Mouse (Mus musculus): ENCODE measurements at regions not wholly inside any gene's neighbourhood (a gene's known extent, or its start where the extent isn't known, plus 50 kb on each side); places are given as distances from the start of the nearest gene placed in this dataset.

DNA sequence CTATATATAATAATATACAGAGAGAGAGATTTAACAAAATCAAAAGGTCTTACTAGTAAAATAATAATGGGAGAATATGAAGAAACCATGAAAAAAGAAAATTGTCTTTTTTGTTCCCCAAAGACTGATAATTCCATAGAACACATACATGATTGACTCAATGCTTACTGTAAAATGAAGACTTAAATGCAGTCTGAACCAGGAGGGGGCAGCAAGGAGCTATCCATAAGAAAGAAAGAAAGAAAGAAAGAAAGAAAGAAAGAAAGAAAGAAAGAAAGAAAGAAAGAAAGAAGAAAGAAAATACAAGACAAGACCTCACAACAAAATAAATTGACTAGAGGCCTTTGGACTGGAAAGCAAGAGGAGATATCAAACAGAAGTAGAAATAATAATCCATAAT, 868.8 kb upstream of the Acvr2a start:
- no peak for DNase-seq (ENCODE audit: low read depth, low spot score)

DNA sequence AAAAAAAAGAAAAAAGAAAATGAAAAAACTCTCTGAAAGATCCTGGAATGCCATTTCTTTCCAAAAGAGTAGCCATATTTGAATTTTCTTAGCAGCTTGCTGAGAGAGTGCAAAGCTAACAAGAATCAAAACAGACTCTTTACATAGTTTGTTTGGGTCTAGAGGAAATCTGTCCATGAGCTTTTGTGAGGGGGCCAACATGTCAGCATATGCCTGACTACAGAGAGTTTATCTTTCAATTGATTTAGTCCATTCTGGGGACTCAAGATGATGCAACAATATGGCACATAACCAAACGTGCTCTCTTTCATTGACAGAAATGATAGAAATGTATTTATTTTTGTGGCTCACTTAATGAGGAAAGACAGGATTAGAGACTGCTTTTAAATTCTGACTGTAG, 822.8 kb upstream of the Acvr2a start:
- no peak for DNase-seq (ENCODE audit: low read depth, low spot score)

DNA sequence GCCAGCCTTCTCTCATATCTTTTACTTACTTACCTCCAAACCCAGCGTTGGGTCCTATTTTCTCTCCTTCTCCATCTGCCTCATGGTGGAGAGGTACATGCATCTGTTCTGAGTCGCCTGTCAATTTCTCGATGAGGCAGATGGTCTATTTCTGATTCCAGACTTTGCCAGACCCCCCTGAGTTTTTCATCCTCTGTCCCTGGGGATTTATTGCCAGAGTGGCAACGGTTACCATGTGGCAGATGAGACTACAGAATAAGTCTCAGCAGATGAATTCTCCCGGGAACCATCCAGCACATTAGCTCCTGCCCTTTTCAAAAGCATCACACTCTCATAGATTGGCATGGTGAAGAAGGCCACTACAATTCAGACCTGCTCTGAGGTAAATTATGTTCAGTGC, 819.7 kb upstream of the Acvr2a start:
- DNase-seq (ENCODE audit: low read depth, low spot score), result no peak

DNA sequence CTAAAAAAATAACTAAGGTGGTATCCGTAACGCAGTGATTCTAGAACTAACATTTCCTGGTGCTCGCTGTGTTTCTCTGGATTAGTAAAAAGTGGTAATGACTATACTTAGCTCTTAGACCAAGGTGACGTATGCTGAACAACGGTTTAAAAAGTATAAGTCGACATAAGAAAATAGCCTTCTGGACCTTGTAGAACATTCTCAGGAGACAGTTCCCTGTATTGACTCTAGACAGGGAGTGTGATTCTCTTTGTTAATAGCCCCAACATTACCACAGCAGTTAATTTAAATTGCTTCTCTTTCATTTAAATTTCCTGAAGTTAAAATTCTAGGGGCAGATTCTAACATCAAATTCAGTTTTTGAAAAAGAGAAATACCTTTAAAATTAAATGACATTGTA, 812.7 kb upstream of the Acvr2a start:
- no peak for DNase-seq (ENCODE audit: low read depth, low spot score)

DNA sequence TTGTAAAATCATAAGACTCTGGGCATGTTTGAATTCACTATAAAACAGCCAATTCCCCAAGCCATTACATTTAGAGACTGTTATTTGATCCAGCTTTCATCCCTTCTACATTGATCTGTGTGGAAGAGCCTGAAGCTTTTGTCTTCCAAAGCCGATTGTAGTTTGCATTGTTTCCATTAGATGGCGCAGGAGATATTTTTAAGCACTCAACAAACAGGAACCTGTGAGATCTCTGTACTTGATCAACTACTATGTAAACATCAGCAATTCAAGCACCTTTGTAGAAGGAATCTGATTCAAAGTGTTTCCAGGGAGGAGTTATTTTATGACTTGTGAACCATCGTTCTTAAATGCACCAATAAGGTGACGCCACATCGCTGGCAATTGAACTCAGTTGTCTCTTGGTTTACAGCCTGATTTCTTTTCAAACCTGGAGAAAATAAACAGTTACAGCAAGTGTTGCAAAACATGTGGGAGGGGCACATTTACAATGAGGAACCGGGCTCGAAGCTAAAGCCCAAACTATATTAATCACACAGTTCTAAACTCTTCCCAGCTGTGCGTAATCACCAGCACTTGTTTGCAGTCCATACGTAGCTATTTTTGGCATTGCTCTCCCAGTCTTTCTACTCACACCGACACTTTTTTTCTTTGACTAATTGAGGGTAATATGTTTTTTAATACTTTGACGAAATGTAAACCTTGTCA, 812.0 kb upstream of the Acvr2a start:
- peak; percentile 41 for DNase-seq (ENCODE audit: low read depth, low spot score)

DNA sequence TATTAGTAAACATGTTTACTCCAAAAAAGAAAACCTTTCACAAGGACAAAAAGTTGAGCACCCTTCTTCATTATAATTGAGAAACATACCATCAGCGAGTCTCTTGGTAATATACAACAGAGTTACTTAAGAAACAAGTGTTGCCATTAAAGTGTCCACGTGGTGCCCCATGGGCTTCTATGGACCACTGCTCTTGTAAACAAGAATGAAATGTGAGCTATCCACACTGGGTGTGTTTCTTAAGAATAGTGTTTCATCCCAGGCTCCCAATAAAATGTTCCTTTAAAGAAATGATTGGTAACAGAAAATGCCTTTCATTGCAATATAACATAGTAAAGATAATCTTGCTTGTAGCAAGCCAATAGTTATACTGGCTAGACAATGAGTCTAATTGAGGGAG, 803.6 kb upstream of the Acvr2a start:
- DNase-seq (ENCODE audit: low read depth, low spot score), result no peak

DNA sequence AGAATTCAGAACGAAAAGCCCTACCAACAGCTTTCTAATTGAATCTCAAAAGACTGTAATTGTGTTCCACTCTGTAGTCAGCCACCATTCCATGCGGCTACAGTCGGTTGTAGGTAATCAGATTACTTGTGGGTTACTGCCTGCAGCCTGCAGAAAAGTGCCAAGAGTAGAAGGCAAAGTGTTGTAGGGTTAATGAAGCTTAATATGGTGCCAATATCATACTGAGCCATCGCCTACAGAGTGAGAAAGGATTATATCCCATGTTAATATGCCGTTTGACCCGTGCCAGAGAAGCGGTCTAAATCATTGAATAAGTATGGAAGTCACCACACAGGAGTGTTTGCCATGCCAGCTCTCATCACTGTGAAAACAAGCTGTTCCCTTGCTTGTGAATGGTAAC, 786.4 kb upstream of the Acvr2a start:
- DNase-seq (ENCODE audit: low read depth, low spot score), result no peak

DNA sequence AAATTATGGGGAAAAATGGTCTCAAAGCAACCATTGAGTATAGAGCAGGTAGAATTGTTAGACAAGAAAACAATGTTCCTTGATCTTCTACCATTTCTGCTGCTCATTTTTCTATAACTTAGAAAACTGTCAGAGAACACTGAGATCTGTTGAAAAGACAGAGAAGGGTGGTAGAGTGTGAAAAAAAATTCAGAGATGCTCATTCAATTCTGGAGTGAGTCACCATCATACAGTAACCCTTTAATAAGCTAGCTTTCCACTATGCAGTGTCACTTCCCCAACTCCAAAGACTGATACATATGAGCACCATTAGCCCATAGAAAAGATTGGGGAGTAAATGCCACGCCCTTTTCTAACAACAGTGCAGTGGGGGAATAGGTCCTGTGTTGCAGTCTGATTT, 752.5 kb upstream of the Acvr2a start:
- no peak for DNase-seq (ENCODE audit: low read depth, low spot score)

DNA sequence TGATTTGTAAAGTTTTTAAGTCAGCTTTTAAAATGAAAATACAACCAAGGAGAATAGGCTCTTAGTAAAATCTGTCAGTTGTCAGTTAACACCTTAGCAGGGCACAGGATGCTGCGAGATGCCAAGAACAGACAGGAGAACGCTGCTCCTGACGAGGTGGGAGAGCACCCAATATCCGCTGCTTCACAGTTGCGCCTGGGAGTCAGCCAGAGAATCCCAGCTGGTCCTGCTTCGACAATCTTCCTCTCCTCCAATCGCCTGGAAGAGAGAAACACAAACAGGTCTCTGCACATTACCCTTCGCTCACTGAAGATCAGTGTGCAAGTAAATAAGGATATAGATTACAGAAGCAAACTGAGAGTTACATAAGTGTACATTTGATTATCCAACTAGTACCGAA, 750.5 kb upstream of the Acvr2a start:
- DNase-seq (ENCODE audit: low read depth, low spot score), result no peak

DNA sequence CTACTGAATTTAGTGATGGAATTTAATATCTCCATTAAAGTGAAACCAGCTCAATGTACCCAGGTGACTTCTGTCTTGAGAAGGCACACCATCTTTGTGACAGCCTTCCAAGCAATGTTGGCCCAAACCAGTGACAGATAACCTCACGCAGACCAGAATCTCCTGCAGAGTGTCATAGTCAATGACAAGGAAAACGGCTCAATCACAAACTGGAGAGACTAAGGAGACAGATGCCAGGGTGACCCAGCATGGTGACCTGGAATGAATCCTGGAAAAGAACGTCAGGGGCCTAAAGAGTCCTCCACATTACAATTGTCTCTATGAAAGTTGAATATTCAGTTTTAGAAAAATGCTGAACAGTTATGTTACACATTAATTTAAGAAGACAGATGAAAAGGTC, 748.7 kb upstream of the Acvr2a start:
- no peak for DNase-seq (ENCODE audit: low read depth, low spot score)

DNA sequence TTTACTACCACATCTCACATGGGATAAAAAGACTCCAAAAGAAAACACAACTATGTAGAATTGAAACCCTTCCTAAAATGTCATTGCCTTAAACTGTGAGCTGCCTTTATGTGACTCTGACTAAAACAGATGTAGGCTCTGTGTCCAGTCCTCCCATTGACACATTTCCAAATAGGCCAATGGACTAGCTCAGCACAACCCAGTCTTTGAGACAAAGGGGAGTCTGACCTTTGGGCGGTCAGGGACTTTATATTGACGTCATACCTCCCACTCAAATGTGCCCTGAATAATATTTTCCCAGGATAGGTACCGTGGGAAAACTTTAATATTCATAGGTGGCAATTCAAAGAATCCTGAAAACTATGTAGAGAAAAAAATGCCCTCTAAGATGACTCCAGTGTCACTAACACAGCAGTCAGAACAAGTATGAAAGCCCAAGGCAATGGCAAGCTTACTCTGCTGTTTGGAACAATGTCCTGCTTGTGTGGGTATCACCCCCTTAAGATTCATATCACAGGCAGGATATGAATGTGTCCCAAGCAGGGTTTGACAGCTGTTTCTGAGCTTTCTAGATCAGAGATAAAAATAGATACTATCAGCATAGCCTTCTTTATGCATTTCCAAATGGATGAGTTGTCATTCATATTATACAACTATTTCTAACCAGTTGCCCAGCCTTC, 731.6 kb upstream of the Acvr2a start:
- DNase-seq (ENCODE audit: low read depth, low spot score), result no peak

DNA sequence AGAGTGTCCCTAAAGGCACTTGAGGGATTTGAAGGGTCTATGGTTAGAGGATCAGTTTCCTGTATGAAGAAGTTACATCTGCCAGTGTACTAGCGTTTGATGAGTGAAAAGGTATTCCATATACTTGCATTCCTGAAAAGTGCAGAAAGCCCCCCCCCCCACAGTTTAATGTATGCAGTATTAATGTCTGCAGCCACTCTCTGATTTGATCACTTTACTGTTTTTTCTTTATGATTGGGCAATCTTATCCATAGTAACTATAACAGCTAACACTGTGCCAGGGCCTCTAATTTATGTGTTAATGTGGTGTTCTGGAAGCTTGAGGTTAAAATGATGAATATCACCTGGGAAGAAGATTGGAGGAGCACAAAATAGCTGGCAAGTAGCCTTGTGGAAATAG, 715.6 kb upstream of the Acvr2a start:
- no peak for DNase-seq (ENCODE audit: low read depth, low spot score)

DNA sequence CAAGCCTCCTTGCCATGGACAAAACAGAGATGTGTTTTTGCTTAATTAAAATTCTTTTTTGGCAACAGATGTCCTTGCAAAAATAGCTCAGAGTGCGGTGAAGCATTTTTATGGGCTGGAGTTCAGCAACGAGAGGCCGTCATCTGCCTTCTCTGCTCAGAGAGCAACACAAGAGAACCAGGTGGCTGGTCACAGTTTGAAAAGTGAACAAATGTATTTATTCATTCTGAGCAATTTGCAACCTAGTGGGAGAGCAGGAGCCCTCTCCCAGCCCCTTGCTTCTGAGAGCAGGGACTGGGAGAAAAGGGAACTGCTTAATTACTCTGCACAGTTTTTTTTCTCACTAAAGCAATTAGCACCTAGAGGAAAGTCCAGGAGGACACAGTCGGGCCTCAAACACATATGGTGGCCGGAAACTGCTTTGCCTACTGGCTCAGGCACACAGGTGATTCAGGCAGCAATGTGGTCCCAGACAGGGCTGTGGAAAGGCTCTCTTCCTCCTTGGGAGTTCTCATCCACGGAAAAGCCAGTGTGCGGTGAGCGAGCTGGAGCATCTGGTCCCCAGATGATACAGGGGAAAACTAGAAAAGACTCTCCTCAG, 714.9 kb upstream of the Acvr2a start:
- no peak for DNase-seq (ENCODE audit: low read depth, low spot score)

DNA sequence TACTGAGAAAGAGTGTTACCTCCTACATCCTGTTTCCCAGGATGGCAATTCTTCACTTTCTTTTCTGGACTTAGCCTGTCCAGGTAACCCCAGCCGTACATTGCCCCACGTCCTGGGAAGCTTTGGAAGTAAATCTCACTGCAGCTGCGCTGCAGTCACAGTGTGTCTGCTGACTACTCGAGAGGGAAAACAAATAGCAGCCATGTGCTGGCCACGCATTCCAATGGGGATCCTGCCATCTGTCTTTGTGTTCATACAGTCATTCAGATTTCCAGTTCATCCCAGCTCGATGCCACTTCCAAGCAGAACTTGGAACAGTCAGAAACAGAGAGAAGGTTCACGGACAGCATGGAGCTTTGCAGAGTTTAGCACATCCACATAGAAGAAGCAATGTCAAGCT, 690.2 kb upstream of the Acvr2a start:
- DNase-seq (ENCODE audit: low read depth, low spot score), result no peak

DNA sequence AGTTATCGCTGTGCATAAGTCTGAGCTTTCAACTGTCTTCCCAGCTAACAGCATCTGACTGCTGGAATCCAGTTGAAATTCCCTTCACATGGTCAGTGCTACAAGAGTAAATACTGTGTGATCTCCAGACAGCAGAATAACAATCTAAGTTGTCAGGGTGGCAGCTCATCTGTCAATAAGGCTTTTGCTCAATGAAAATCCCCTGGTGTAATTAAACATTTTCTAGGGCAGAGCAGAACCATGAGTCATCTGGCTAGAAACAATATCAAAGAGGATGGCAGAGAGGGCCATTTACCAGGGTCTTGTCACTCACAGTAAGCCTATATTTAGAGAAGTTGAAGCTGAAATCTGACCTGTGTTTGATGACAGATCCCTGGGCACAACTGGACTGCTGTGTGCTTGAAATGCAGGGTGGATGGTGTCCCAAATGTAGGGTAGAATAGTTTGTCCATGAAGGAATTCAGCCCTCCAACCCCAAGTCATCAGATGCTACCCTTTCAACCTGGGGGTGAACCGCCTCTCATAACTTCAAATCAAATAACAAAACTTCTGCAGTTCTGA, 675.8 kb upstream of the Acvr2a start:
- no peak for DNase-seq (ENCODE audit: low read depth, low spot score)

DNA sequence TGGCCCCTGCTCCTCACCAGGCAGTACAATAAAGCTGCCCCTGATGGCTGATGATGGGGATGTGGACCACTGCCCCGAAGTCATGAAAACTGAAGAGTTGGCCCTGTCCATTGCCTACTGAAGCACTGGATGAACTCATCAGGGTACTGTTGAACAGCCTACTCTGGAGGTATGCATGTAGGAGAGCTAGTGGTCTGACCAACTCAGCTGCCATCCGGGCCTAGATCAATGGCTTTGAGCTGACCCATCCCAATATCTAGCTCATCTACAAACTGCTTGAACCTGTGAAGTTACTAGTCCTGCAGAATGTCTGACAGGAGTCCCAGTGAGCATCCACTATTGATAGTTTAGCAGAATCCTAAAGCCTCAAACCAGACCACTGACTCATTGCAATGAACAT, 672.6 kb upstream of the Acvr2a start:
- no peak for DNase-seq (ENCODE audit: low read depth, low spot score)

DNA sequence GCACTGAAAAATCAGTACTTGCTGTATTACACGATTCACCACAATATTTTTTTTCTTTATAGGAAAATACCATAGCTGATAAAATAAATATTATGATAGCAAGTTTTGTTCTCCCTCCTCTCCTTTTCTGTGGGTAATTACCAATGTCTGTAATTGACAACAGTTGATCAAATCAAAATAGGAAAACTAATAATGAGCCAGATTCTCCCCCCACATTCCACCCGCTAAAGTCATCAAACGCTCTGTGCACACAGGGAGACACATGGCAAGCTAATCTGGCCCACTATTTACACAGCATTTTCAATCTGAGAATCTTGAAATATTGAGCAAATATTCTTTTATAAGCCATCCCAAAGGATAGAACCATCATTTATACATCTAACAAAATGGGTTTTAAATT, 659.2 kb upstream of the Acvr2a start:
- no peak for DNase-seq (ENCODE audit: low read depth, low spot score)

DNA sequence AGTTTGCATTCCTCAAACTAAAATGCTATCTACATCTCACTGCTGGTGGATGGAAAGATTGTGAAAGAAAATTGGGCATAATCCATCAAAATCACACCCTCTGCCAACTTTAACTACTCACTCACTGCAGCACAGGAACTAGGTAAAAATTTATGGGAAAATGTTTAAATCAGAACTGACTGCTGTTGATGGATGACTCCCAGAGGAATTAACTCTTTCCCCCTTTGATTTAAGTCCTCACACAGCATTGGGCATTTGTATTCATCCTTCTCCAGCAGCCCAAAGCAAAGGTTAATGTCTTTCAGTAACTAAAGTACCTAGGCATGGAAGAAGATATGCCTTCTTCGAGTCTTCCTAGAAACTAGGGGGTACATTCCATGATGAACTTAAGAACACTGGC, 641.3 kb upstream of the Acvr2a start:
- DNase-seq (ENCODE audit: low read depth, low spot score), result no peak

DNA sequence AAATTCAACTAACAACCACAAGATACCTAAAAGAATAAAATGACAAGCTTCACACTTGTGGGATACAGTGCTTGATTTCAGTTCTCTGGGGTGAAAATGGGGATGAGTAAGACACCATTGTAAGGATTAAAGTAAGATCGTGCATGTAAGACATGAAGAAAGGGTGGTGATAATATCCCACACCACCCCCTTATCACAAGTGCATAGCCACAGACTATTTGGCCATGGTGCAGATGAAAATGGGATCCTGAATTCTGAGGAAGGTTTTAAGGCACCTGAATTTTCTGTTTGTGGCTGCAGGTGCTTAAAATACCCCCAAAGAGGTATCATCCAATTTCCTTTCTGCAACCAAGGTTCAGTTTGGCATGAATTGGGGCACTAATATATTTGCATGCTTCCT, 627.7 kb upstream of the Acvr2a start:
- no peak for DNase-seq (ENCODE audit: low read depth, low spot score)

DNA sequence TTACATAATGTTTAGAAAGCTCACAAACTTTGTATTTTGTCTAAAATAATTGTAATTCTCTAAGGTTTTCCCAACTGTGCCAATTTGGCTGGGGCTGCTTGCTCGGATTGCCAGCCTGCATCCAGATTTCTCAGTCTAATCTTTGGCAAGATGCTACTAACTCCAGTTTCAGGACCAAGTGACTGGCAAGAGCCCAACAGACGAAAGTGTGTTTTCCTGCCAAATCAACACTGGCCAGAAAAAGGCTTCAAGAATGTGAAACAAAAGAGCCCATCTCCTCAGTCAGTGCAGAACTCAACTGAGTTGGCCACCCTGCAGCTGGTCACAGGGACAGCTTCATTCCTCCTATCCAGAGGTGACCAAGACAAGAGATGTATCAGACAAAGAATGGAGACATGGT, 627.3 kb upstream of the Acvr2a start:
- DNase-seq (ENCODE audit: low read depth, low spot score), result no peak

DNA sequence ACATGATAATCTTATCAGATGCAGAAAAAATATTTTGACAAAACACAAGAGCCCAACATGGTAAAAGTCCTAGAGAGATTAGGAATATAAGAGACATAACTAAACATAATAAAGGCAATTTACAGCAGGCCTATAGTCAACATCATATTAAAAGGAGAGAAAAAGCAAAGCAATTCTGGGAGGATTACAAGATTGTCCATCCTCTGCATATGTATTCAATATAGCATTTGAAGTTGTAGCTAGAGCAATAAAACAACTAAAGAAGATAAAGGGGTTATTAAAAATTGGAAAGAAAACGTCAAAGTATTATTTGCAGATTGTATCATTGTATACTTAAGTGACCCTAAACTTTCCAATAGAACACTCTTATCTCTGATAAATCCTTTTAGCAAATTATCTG, 602.1 kb upstream of the Acvr2a start:
- no peak for DNase-seq (ENCODE audit: low read depth, low spot score)

DNA sequence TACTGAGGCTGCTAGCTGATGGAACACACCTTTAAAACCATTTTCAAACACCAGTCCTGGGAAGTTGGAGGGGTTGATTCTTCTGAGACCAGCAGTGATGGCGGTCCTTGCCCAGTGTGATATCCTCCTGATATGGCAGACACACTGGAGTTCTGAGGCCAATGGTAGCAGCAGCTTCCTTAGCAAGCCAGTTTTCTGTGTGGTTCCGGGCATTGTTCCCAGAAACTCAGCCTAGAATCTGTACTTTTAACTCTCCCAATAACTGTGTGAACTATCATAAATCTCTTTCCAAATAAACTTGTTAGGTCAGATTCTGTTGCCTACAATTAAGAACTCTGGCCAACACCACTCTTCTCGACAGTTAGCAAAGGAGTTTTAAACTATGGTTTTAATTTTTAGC, 593.1 kb upstream of the Acvr2a start:
- DNase-seq (ENCODE audit: low read depth, low spot score), result no peak
